Mouse (Mus musculus): ENCODE measurements around the gene Pfdn2.

- no peak for TF ChIP-seq CTCF (IDR thresholded peaks at IDR 0.05)
- TF ChIP-seq EP300 (IDR thresholded peaks at IDR 0.05) = no peak
These were observed 20.5 kb downstream of the Pfdn2 start for GRCm38 (mm10) chr1:171365934-171366333.
